15 mouse cellular contexts compared by ENCODE assay signal in genomic region chr12:10197906-10198460, GRCm38 (mm10).
"Had no signal": no experiment of that assay in that cellular context is flagged by ENCODE, and none has a peak within 500 bp of the region (broad histone marks: within the 10 kb centered on the region; RNA-seq: fewer than 3 reads in every experiment).

No protein-coding gene starts in this region.

- H3K4me3 ChIP-seq: liver, embryonic 12.5 days; midbrain, embryonic 10.5 days; myocyte; neural tube, embryonic 12.5 days had no signal

- H3K9me3 ChIP-seq: liver, embryonic 12.5 days; midbrain, embryonic 10.5 days; neural tube, embryonic 12.5 days had no signal

- DNase-seq: kidney, adult 8-10 months; kidney, postnatal 10 days; lung, embryonic 14.5 days; lung, postnatal 10 days; lung, postnatal 4 days; midbrain, embryonic 14.5 days; right cerebral cortex, adult 18-20 months; right cerebral cortex, postnatal 25 days; thymus, postnatal 14 days had no signal

- ATAC-seq: intestine, postnatal 0 days; liver, embryonic 12.5 days had no signal

- H3K4me2 ChIP-seq: liver, embryonic 12.5 days; lung, embryonic 14.5 days; neural tube, embryonic 12.5 days had no signal

- H3K4me1 ChIP-seq: liver, embryonic 12.5 days; midbrain, embryonic 10.5 days; neural tube, embryonic 12.5 days had no signal

- H3K27me3 ChIP-seq: liver, embryonic 12.5 days; neural tube, embryonic 12.5 days had no signal

- H3K36me3 ChIP-seq: liver, embryonic 12.5 days; midbrain, embryonic 10.5 days; neural tube, embryonic 12.5 days had no signal

- H3K27ac ChIP-seq: liver, embryonic 12.5 days; midbrain, embryonic 10.5 days; neural tube, embryonic 12.5 days; stomach, postnatal 0 days had no signal

- H3K9ac ChIP-seq: liver, embryonic 12.5 days; lung, embryonic 14.5 days; neural tube, embryonic 12.5 days had no signal
